Mouse (Mus musculus): ENCODE results near the gene Irgc1.

GRCm38 (mm10) chr7:24441785-24442184 lies 10.3 kb downstream of the Irgc1 start:
- no peak for TF ChIP-seq GATA1 (IDR thresholded peaks at IDR 0.05; ENCODE audit: low read length)
- TF ChIP-seq TAL1 (IDR thresholded peaks at IDR 0.05; ENCODE audit: low read length), result no peak

Data from erythroblast, embryonic 14.5 days (primary cell).